Mouse (Mus musculus) B cell, adult 2 months (primary cell): ENCODE data around the gene Tmem200c.

Source experiments
- DNase-seq, 2 experiments: peaks; one replicate each; pipeline ENCODE4 v3.0.0; 2022

The Tmem200c gene

GRCm38 (mm10) chr17:68826323-68826722, at the start of gene Tmem200c:
Gene Tmem200c (plus strand): TSS chr17:68826623.
- no peak for DNase-seq

GRCm38 (mm10) chr17:68793741-68794140, 32.7 kb upstream of the Tmem200c start:
- no peak for DNase-seq

GRCm38 (mm10) chr17:68836655-68837012, 10.2 kb downstream of the Tmem200c start:
- no peak for DNase-seq

GRCm38 (mm10) chr17:68837013-68837858, 10.8 kb downstream of the Tmem200c start:
- DNase-seq: no peak

- no peak for DNase-seq
Measured at GRCm38 (mm10) chr17:68837859-68838194, 11.4 kb downstream of the Tmem200c start.

- no peak for DNase-seq
Measured at GRCm38 (mm10) chr17:68839888-68840571, 13.6 kb downstream of the Tmem200c start.

GRCm38 (mm10) chr17:68840572-68840939, 14.1 kb downstream of the Tmem200c start:
- DNase-seq: no peak

GRCm38 (mm10) chr17:68841097-68841891, 14.9 kb downstream of the Tmem200c start:
- DNase-seq: no peak

- DNase-seq: no peak
Measured at GRCm38 (mm10) chr17:68841892-68842252, 15.4 kb downstream of the Tmem200c start.

GRCm38 (mm10) chr17:68845931-68846330, 19.5 kb downstream of the Tmem200c start:
- no peak for DNase-seq

GRCm38 (mm10) chr17:68848739-68849138, 22.3 kb downstream of the Tmem200c start:
- no peak for DNase-seq

GRCm38 (mm10) chr17:68852171-68852966, 25.9 kb downstream of the Tmem200c start:
- no peak for DNase-seq

- no peak for DNase-seq
Measured at GRCm38 (mm10) chr17:68864175-68864574, 37.8 kb downstream of the Tmem200c start.

- DNase-seq: no peak
Measured at GRCm38 (mm10) chr17:68868439-68868838, 42.0 kb downstream of the Tmem200c start.

- no peak for DNase-seq
Measured at GRCm38 (mm10) chr17:68874021-68874420, 47.6 kb downstream of the Tmem200c start.

GRCm38 (mm10) chr17:68875251-68875650, 48.8 kb downstream of the Tmem200c start:
- no peak for DNase-seq

GRCm38 (mm10) chr17:68875917-68876495, 49.6 kb downstream of the Tmem200c start:
- DNase-seq: no peak

- DNase-seq: no peak
Measured at GRCm38 (mm10) chr17:68881725-68882524, 55.5 kb downstream of the Tmem200c start.

- no peak for DNase-seq
Measured at GRCm38 (mm10) chr17:68883474-68884083, 57.2 kb downstream of the Tmem200c start.

GRCm38 (mm10) chr17:68890672-68891071, 64.2 kb downstream of the Tmem200c start:
- no peak for DNase-seq
